ENCODE assay signal across 11 mouse cellular contexts in the genomic region with DNA sequence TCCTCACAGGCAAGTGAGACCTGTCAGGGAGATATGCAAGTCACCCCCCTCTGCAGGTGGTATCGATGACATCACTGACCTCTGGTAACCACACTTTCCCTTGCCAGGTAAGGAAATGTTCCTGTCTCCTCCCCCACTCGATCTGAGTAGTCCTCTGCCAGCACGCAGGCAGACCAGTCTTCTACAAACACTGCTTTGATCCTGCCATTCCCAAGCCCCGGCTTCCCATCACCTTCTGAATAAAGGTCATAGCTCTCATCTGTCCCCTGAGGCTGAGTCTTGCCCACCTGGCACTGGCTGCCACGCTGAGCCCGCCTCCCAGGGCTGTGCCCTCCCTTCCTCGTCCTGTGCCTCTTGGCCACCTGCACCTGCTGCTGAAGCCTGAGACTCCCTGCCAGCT. TPM values are rescaled to one million over a fixed set of nuclear protein-coding genes. Genes with fewer than 3 reads are reported as not detected.
DNase-seq lines count a peak whose midpoint lies in the region; ATAC-seq and TF ChIP-seq lines count a peak whose summit lies in the region.
"Had no signal": no experiment of that assay in that cellular context is flagged by ENCODE, and none has a peak within 500 bp of the region (broad histone marks: within the 10 kb centered on the region; RNA-seq: fewer than 3 reads in every experiment).

No protein-coding gene starts in this region.

- H3K27ac ChIP-seq in lung, embryonic 15.5 days, result peak overlapping the region; percentile 88
- H3K27ac ChIP-seq in midbrain, postnatal 0 days (ENCODE audit: low read depth, low read length), result no peak overlapping the region
- H3K27ac ChIP-seq: macrophage; neural tube, embryonic 12.5 days had no signal

- no peak for TF ChIP-seq CTCF in midbrain, postnatal 0 days (IDR thresholded peaks at IDR 0.05)

- peaks cover 32% of the 10 kb centered on the region; the same call in 1 of the 2 replicates for H3K4me1 ChIP-seq in lung, embryonic 15.5 days
- no peaks in the 10 kb centered on the region; the same call in 1 of the 2 replicates for H3K4me1 ChIP-seq in midbrain, postnatal 0 days (ENCODE audit: insufficient read depth, low read length)

- H3K9ac ChIP-seq in lung, embryonic 15.5 days, result no peak overlapping the region
- H3K9ac ChIP-seq in midbrain, postnatal 0 days (replicated peaks; ENCODE audit: low read length, poor library complexity, severe bottlenecking), result no peak overlapping the region
- H3K9ac ChIP-seq: neural tube, embryonic 12.5 days had no signal

- H3K36me3 ChIP-seq in lung, embryonic 15.5 days, result no peaks in the 10 kb centered on the region
- H3K36me3 ChIP-seq in midbrain, postnatal 0 days (ENCODE audit: insufficient read depth, low read length), result no peaks in the 10 kb centered on the region
- H3K36me3 ChIP-seq: neural tube, embryonic 12.5 days had no signal

- no peak overlapping the region for H3K4me3 ChIP-seq in lung, embryonic 15.5 days
- H3K4me3 ChIP-seq in midbrain, postnatal 0 days (ENCODE audit: low read depth, low read length), result no peak overlapping the region
- H3K4me3 ChIP-seq: neural tube, embryonic 12.5 days had no signal

- WGBS in lung, embryonic 15.5 days, result 13% methylated on average over 7 of the region's 7 CpGs
- 40% methylated on average over 7 of the region's 7 CpGs for WGBS in midbrain, postnatal 0 days

- H3K4me2 ChIP-seq in lung, embryonic 15.5 days, result peak overlapping the region; percentile 16; the same call in 1 of the 2 replicates
- no peak overlapping the region for H3K4me2 ChIP-seq in midbrain, postnatal 0 days (ENCODE audit: low read depth, low read length, poor library complexity, severe bottlenecking)
- H3K4me2 ChIP-seq: neural tube, embryonic 12.5 days had no signal

- H3K9me3 ChIP-seq in lung, embryonic 15.5 days, result no peaks in the 10 kb centered on the region
- no peaks in the 10 kb centered on the region for H3K9me3 ChIP-seq in midbrain, postnatal 0 days (ENCODE audit: low read length)
- H3K9me3 ChIP-seq: neural tube, embryonic 12.5 days had no signal

- peak; percentile 67 for ATAC-seq in lung, embryonic 15.5 days (ENCODE audit: borderline replicate concordance, extremely low read depth, low FRiP score, low TSS enrichment)
- ATAC-seq in midbrain, postnatal 0 days (ENCODE audit: low FRiP score), result no peak

- peak; percentile 36 for DNase-seq in gastrocnemius, postnatal 25 days
- DNase-seq in gastrocnemius, postnatal 10 days, result no peak
- DNase-seq in 3134 (ENCODE audit: extremely low read depth, insufficient read length, low spot score), result peak; percentile 51
- DNase-seq in kidney, adult 9 months, result peak; percentile 38
- no peak for DNase-seq in embryo, embryonic 11 days
- DNase-seq in adrenal gland, postnatal 25 days, result no peak
- DNase-seq in midbrain, postnatal 0 days (ENCODE audit: low spot score), result no peak
- DNase-seq: heart, adult 18-20 months had no signal

- H3K27me3 ChIP-seq in lung, embryonic 15.5 days, result no peaks in the 10 kb centered on the region
- H3K27me3 ChIP-seq in midbrain, postnatal 0 days (ENCODE audit: insufficient read depth, low read length), result no peaks in the 10 kb centered on the region
- H3K27me3 ChIP-seq: neural tube, embryonic 12.5 days had no signal

RNA-seq across cellular contexts. Expression of a gene that starts 11.2 kb away (rescaled TPM):
- total RNA-seq in gastrocnemius, postnatal 25 days (2021), result under 1 TPM; 0.18 to 0.29 TPM
- 1 to 10 TPM; 1.5 to 2.5 TPM for total RNA-seq in gastrocnemius, postnatal 10 days (2021)
- polyA plus RNA-seq in lung, embryonic 15.5 days (2015; fragmentation: Nextera tagmentation; extraction: Ambion mirVana), result 221 and 264 TPM in 2 replicates
- total RNA-seq in adrenal gland, postnatal 25 days (2021), result 1.5 and 1.8 TPM in 2 replicates
- 0.99 and 1.7 TPM in 2 replicates for total RNA-seq in midbrain, postnatal 0 days (2014; rRNA removed)
- polyA plus RNA-seq in midbrain, postnatal 0 days (2015; fragmentation: Nextera tagmentation; extraction: Ambion mirVana), result 1.8 and 2.1 TPM in 2 replicates
- polyA plus RNA-seq: macrophage had no signal

RNA-seq across cellular contexts. Expression of a gene that starts 12.5 kb away (rescaled TPM):
- total RNA-seq in gastrocnemius, postnatal 25 days (2021), result under 1 TPM; 0.13 to 0.19 TPM
- total RNA-seq in gastrocnemius, postnatal 10 days (2021), result 1 to 10 TPM; 1.4 to 1.7 TPM
- 307 and 345 TPM in 2 replicates for polyA plus RNA-seq in lung, embryonic 15.5 days (2015; fragmentation: Nextera tagmentation; extraction: Ambion mirVana)
- 0.36 and 1.00 TPM in 2 replicates for total RNA-seq in adrenal gland, postnatal 25 days (2021)
- total RNA-seq in midbrain, postnatal 0 days (2014; rRNA removed), result 0.61 and 1.6 TPM in 2 replicates
- 0.60 and 0.63 TPM in 2 replicates for polyA plus RNA-seq in midbrain, postnatal 0 days (2015; fragmentation: Nextera tagmentation; extraction: Ambion mirVana)
- polyA plus RNA-seq: macrophage had no signal

RNA-seq across cellular contexts. Expression of a gene that starts 56.8 kb away (rescaled TPM):
- total RNA-seq in gastrocnemius, postnatal 25 days (2021), result 100 to 1,000 TPM; 141 to 145 TPM
- 100 to 1,000 TPM; 151 to 152 TPM for total RNA-seq in gastrocnemius, postnatal 10 days (2021)
- polyA plus RNA-seq in lung, embryonic 15.5 days (2015; fragmentation: Nextera tagmentation; extraction: Ambion mirVana), result 118 and 121 TPM in 2 replicates
- 244 and 270 TPM in 2 replicates for total RNA-seq in adrenal gland, postnatal 25 days (2021)
- total RNA-seq in midbrain, postnatal 0 days (2014; rRNA removed), result 161 and 169 TPM in 2 replicates
- polyA plus RNA-seq in midbrain, postnatal 0 days (2015; fragmentation: Nextera tagmentation; extraction: Ambion mirVana), result 65.8 and 68.2 TPM in 2 replicates

Comparison
In these comparisons a context has a peak if more than half of its experiments do, and no peak if none do; other contexts are left out.
1. DNase-seq: peak in gastrocnemius, postnatal 25 days (single experiment), 3134 (single experiment) and kidney, adult 9 months (single experiment); none in gastrocnemius, postnatal 10 days (single experiment), embryo, embryonic 11 days (single experiment), adrenal gland, postnatal 25 days (single experiment) and midbrain, postnatal 0 days (single experiment).